Mouse (Mus musculus) cerebellum, adult 2 months (tissue): ENCODE measurements around the gene Wdr81.

Experiments
- CTCF ChIP-seq: fragments of 200-500 bp; IDR thresholded peaks from 2 replicates; pipeline ENCODE4 v1.5.1; 2011; ENCODE audit warnings: low read depth, mild to moderate bottlenecking, control low read depth, low read length, moderate library complexity, borderline replicate concordance; ENCODE audit not compliant: insufficient read depth
- POLR2A ChIP-seq: fragments of 200-500 bp; IDR thresholded peaks from 2 replicates; pipeline ENCODE4 v1.6.1; 2011; ENCODE audit warnings: low read length, control low read depth, borderline replicate concordance; ENCODE audit not compliant: insufficient read depth

GRCm38 (mm10) chr11:75400099-75400498 lies 54.4 kb downstream of the Wdr81 start:
- TF ChIP-seq CTCF (no peak), POLR2A (no peak)
